Mouse (Mus musculus) retina, embryonic 14.5 days (tissue): Measurements from ENCODE around the gene 4933415A04Rik.

Experiments used
- DNase-seq: peaks from one replicate; pipeline ENCODE4 v3.0.0-alpha.2; 2015; ENCODE audit warnings: low spot score

4933415A04Rik gene

GRCm38 (mm10) chr11:43575061-43575375 lies 11.8 kb upstream of the 4933415A04Rik start:
- DNase-seq, result no peak

- DNase-seq, result peak; percentile 61
Measured at GRCm38 (mm10) chr11:43575376-43576151, 11.3 kb upstream of the 4933415A04Rik start.

GRCm38 (mm10) chr11:43577713-43578478 lies 8.9 kb upstream of the 4933415A04Rik start:
- DNase-seq, result no peak

- DNase-seq, result no peak
Measured at GRCm38 (mm10) chr11:43585211-43586005, 1.4 kb upstream of the 4933415A04Rik start.

GRCm38 (mm10) chr11:43589530-43590072 lies 2.8 kb downstream of the 4933415A04Rik start:
- no peak for DNase-seq

GRCm38 (mm10) chr11:43601440-43601839 lies 14.6 kb downstream of the 4933415A04Rik start, which contains the start of gene Fabp6:
TSS of gene Fabp6 (minus strand) at chr11:43601540.
- DNase-seq, result no peak

- DNase-seq, result no peak
Measured at GRCm38 (mm10) chr11:43604207-43604606, 17.4 kb downstream of the 4933415A04Rik start.

- no peak for DNase-seq
Measured at GRCm38 (mm10) chr11:43604891-43605290, 18.1 kb downstream of the 4933415A04Rik start.

GRCm38 (mm10) chr11:43605859-43606258 lies 19.0 kb downstream of the 4933415A04Rik start:
- no peak for DNase-seq

- DNase-seq, result peak; percentile 43
Measured at GRCm38 (mm10) chr11:43608440-43608839, 21.6 kb downstream of the 4933415A04Rik start.

GRCm38 (mm10) chr11:43610006-43610661 lies 23.3 kb downstream of the 4933415A04Rik start:
- peak; percentile 55 for DNase-seq

GRCm38 (mm10) chr11:43610662-43611033 lies 23.8 kb downstream of the 4933415A04Rik start:
- no peak for DNase-seq

- DNase-seq, result peak; percentile 98
Measured at GRCm38 (mm10) chr11:43612834-43613488, 26.1 kb downstream of the 4933415A04Rik start.

GRCm38 (mm10) chr11:43617924-43618323 lies 31.1 kb downstream of the 4933415A04Rik start:
- DNase-seq, result peak; percentile 50

- peak; percentile 28 for DNase-seq
Measured at GRCm38 (mm10) chr11:43618403-43618802, 31.6 kb downstream of the 4933415A04Rik start.

GRCm38 (mm10) chr11:43621769-43622168 lies 34.9 kb downstream of the 4933415A04Rik start:
- DNase-seq, result no peak

GRCm38 (mm10) chr11:43624341-43624740 lies 37.5 kb downstream of the 4933415A04Rik start:
- DNase-seq, result no peak

- DNase-seq, result no peak
Measured at GRCm38 (mm10) chr11:43626300-43626926, 39.6 kb downstream of the 4933415A04Rik start.

- DNase-seq, result no peak
Measured at GRCm38 (mm10) chr11:43626927-43627645, 40.2 kb downstream of the 4933415A04Rik start.

- no peak for DNase-seq
Measured at GRCm38 (mm10) chr11:43631645-43632044, 44.8 kb downstream of the 4933415A04Rik start.
